Mouse (Mus musculus): ENCODE data around the gene Grm4.

Gene Grm4

GRCm38 (mm10) chr17:27511865-27512618 lies 9.2 kb downstream of the Grm4 start:
- DNase-seq (ENCODE audit: low spot score in 2 of 2): no peak

GRCm38 (mm10) chr17:27511125-27511735 lies 10.0 kb downstream of the Grm4 start:
- DNase-seq (ENCODE audit: low spot score in 2 of 2): no peak

- no peak for DNase-seq (ENCODE audit: low spot score in 2 of 2)
Observed at GRCm38 (mm10) chr17:27510258-27511124, 10.7 kb downstream of the Grm4 start.

- DNase-seq (ENCODE audit: low spot score in 2 of 2): no peak
Observed at GRCm38 (mm10) chr17:27509056-27509455, 12.1 kb downstream of the Grm4 start.

- no peak for DNase-seq (ENCODE audit: low spot score in 2 of 2)
Observed at GRCm38 (mm10) chr17:27508513-27508912, 12.7 kb downstream of the Grm4 start.

- no peak for DNase-seq (ENCODE audit: low spot score in 2 of 2)
Observed at GRCm38 (mm10) chr17:27508002-27508401, 13.2 kb downstream of the Grm4 start.

GRCm38 (mm10) chr17:27507591-27507945 lies 13.6 kb downstream of the Grm4 start:
- DNase-seq (ENCODE audit: low spot score in 2 of 2): no peak

- no peak for DNase-seq (ENCODE audit: low spot score in 2 of 2)
Observed at GRCm38 (mm10) chr17:27506871-27507590, 14.2 kb downstream of the Grm4 start.

GRCm38 (mm10) chr17:27506362-27506761 lies 14.8 kb downstream of the Grm4 start:
- no peak for DNase-seq (ENCODE audit: low spot score in 2 of 2)

- no peak for DNase-seq (ENCODE audit: low spot score in 2 of 2)
Observed at GRCm38 (mm10) chr17:27505221-27505881, 15.9 kb downstream of the Grm4 start.

GRCm38 (mm10) chr17:27503869-27504268 lies 17.3 kb downstream of the Grm4 start:
- DNase-seq (ENCODE audit: low spot score in 2 of 2): no peak

GRCm38 (mm10) chr17:27502736-27503445 lies 18.3 kb downstream of the Grm4 start:
- DNase-seq (ENCODE audit: low spot score in 2 of 2): no peak

- no peak for DNase-seq (ENCODE audit: low spot score in 2 of 2)
Observed at GRCm38 (mm10) chr17:27502288-27502687, 18.9 kb downstream of the Grm4 start.

GRCm38 (mm10) chr17:27501331-27502251 lies 19.6 kb downstream of the Grm4 start:
- no peak for DNase-seq (ENCODE audit: low spot score in 2 of 2)

GRCm38 (mm10) chr17:27500811-27501210 lies 20.4 kb downstream of the Grm4 start:
- no peak for DNase-seq (ENCODE audit: low spot score in 2 of 2)

GRCm38 (mm10) chr17:27499080-27499479 lies 22.1 kb downstream of the Grm4 start:
- no peak for DNase-seq (ENCODE audit: low spot score in 2 of 2)

- DNase-seq (ENCODE audit: low spot score in 2 of 2): no peak
Observed at GRCm38 (mm10) chr17:27497798-27498197, 23.4 kb downstream of the Grm4 start.

- no peak for DNase-seq (ENCODE audit: low spot score in 2 of 2)
Observed at GRCm38 (mm10) chr17:27495008-27495540, 26.1 kb downstream of the Grm4 start.

GRCm38 (mm10) chr17:27493969-27494368 lies 27.2 kb downstream of the Grm4 start:
- DNase-seq (ENCODE audit: low spot score in 2 of 2): no peak

Data from frontal cortex, postnatal 10 days (tissue).